Mouse (Mus musculus): ENCODE results near the gene C1ql3. TPM values are rescaled to one million over a fixed set of nuclear protein-coding genes. Genes with fewer than 3 reads are reported as not detected.

C1ql3 gene
- total RNA-seq, 2 experiments from 2014 or later: 114 to 120 TPM

- DNase-seq (ENCODE audit: low spot score in 2 of 2): no peak
- intact Hi-C loops (cut with DNase I): no loop called here
Observed at GRCm38 (mm10) chr2:12970049-12970724, 41.4 kb downstream of the C1ql3 start.

- no peak for DNase-seq (ENCODE audit: low spot score in 2 of 2)
- intact Hi-C loops (cut with DNase I): no loop called here
Observed at GRCm38 (mm10) chr2:12956703-12957424, 54.7 kb downstream of the C1ql3 start.

Other genes with a start within 250 kb of the C1ql3 start
- 1 to 10 TPM in 1 of 2 experiments, under 1 TPM in 1; 0.77 to 1.2 TPM for gene Pter, start 87.8 kb downstream of the C1ql3 start, total RNA-seq (2021)